Mouse (Mus musculus): ENCODE data around the gene Ttl.

DNA sequence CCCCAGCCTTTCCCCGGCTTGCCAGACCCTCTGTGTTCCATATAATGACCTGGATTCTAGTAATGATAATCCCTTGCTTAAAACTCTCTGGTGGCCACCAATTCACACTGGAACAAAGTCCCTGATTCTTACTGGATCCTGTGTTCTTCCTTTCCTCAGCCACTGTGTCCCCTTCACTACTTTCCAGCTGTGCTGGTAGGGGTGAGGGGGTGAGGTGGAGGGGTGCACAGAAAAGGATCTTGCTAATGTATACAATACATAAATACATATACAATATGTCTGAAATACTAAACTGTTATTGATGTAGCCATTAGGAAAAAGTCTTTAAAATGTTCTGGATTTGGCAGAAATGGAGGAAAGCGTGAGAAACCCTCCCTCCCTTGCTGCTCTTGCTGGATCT is 65.0 kb downstream of the Ttl start:
- no peak for TF ChIP-seq CTCF (IDR thresholded peaks at IDR 0.05; ENCODE audit: extremely low read depth, insufficient read depth, insufficient read length, insufficient replicate concordance)
- no peak for TF ChIP-seq POLR2A (IDR thresholded peaks at IDR 0.05; ENCODE audit: low read depth, low read length)

Data from spleen, adult 2 months (tissue).